Mouse (Mus musculus) embryonic facial prominence, embryonic 15.5 days (tissue): ENCODE results near the gene Dok5. TPM values are rescaled to one million over a fixed set of nuclear protein-coding genes. Genes with fewer than 3 reads are reported as not detected.

Experiments
- ATAC-seq: fragments of 200-750 bp; cut with Nextera tagmentation; 2 replicates; pipeline ENCODE4 v1.8.0; 2017; ENCODE audit warnings: low read depth, moderate TSS enrichment; ENCODE audit not compliant: insufficient number of reproducible peaks, low FRiP score, low TSS enrichment
- H3K27ac ChIP-seq: fragments of 300-500 bp; sonication (generic); replicated peaks from 2 replicates; pipeline ENCODE4 v1.5.1; 2015; ENCODE audit warnings: mild to moderate bottlenecking, inconsistent platforms
- H3K27me3 ChIP-seq: fragments of 300-500 bp; sonication (generic); 2 replicates; pipeline ENCODE4 v1.6.1; 2015; ENCODE audit warnings: inconsistent platforms
- H3K36me3 ChIP-seq: fragments of 300-500 bp; sonication (generic); 2 replicates; pipeline ENCODE4 v1.6.1; 2015; ENCODE audit warnings: mild to moderate bottlenecking, inconsistent platforms
- H3K4me1 ChIP-seq: fragments of 300-500 bp; sonication (generic); 2 replicates; pipeline ENCODE4 v1.6.1; 2015; ENCODE audit warnings: inconsistent platforms
- H3K4me2 ChIP-seq: fragments of 300-500 bp; sonication (generic); replicated peaks from 2 replicates; pipeline ENCODE4 v1.6.1; 2015; ENCODE audit warnings: mild to moderate bottlenecking, inconsistent platforms
- H3K4me3 ChIP-seq: fragments of 300-500 bp; sonication (generic); replicated peaks from 2 replicates; pipeline ENCODE4 v1.5.1; 2015; ENCODE audit warnings: mild to moderate bottlenecking, inconsistent platforms
- H3K9ac ChIP-seq: fragments of 300-500 bp; sonication (generic); 2 replicates; pipeline ENCODE4 v1.6.1; 2015; ENCODE audit warnings: inconsistent platforms
- H3K9me3 ChIP-seq: fragments of 300-500 bp; sonication (generic); replicated peaks from 2 replicates; pipeline ENCODE4 v1.6.1; 2016; ENCODE audit warnings: inconsistent platforms
- WGBS: fragments of 180-500 bp; shearing (Covaris S2); methylation state at CpG from one replicate; pipeline ENCODE4 v1.1.7; 2015; 5-methylcytosine and 5-hydroxymethylcytosine counted together
- polyA plus RNA-seq: library from polyadenylated mRNA; unstranded; fragments of >200 nt; fragmentation: Nextera tagmentation; extraction: Ambion mirVana; gene quantifications from 2 replicates; pipeline ENCODE4 v1.2.1, GENCODE M21; 2015

Dok5 gene
- polyA plus RNA-seq, 1 experiment from 2014 or later = 12.3 TPM

- H3K27me3 ChIP-seq = no peaks in the 10 kb centered on the region
- no peak for ATAC-seq
These were observed 37.1 kb downstream of the Dok5 start for GRCm38 (mm10) chr2:170768699-170769098.

GRCm38 (mm10) chr2:170771555-170771954 is 39.9 kb downstream of the Dok5 start:
- Histone ChIP-seq H3K27me3 (no peaks in the 10 kb centered on the region), H3K9me3 (no peaks in the 10 kb centered on the region), H3K4me2 (no peak overlapping the region), H3K9ac (no peak overlapping the region), H3K36me3 (no peaks in the 10 kb centered on the region), H3K4me3 (no peak overlapping the region), H3K4me1 (peaks cover 4% of the 10 kb centered on the region), H3K27ac (no peak overlapping the region)
- no peak for ATAC-seq
- 10% methylated on average over 1 of the region's 1 CpGs for WGBS

More at GRCm38 (mm10) chr2:170768699-170769098, 37.1 kb downstream of the Dok5 start:
- H3K27ac ChIP-seq = no peak overlapping the region
- no peak overlapping the region for H3K4me2 ChIP-seq
- peaks cover 4% of the 10 kb centered on the region for H3K4me1 ChIP-seq
- no peak overlapping the region for H3K9ac ChIP-seq
- no peak overlapping the region for H3K4me3 ChIP-seq
- WGBS = 84% methylated on average over 6 of the region's 6 CpGs
- H3K36me3 ChIP-seq = no peaks in the 10 kb centered on the region
- H3K9me3 ChIP-seq = no peaks in the 10 kb centered on the region

GRCm38 (mm10) chr2:170772126-170772884 is 40.7 kb downstream of the Dok5 start:
- H3K4me3 ChIP-seq = peak overlapping the region; percentile 21
- H3K9ac ChIP-seq = no peak overlapping the region
- ATAC-seq = no peak
- H3K4me2 ChIP-seq = peak overlapping the region; percentile 45
- no peaks in the 10 kb centered on the region for H3K9me3 ChIP-seq
- no peaks in the 10 kb centered on the region for H3K36me3 ChIP-seq
- peak overlapping the region; percentile 45 for H3K27ac ChIP-seq
- H3K27me3 ChIP-seq = no peaks in the 10 kb centered on the region
- WGBS = 3% methylated on average over 19 of the region's 19 CpGs
- H3K4me1 ChIP-seq = peaks cover 4% of the 10 kb centered on the region

- Histone ChIP-seq H3K4me3 (0 out of 2 replicates have a peak overlapping the region, but pooled peaks have one; percentile 21), H3K4me1 (peaks cover 4% of the 10 kb centered on the region), H3K27me3 (no peaks in the 10 kb centered on the region), H3K36me3 (no peaks in the 10 kb centered on the region), H3K4me2 (peak overlapping the region; percentile 45; the same call in 1 of the 2 replicates), H3K9me3 (no peaks in the 10 kb centered on the region), H3K27ac (peak overlapping the region; percentile 45; the same call in 1 of the 2 replicates), H3K9ac (no peak overlapping the region)
- no peak for ATAC-seq
- WGBS = 45% methylated on average over 8 of the region's 8 CpGs
These were observed 41.3 kb downstream of the Dok5 start for GRCm38 (mm10) chr2:170772885-170773270.

- no peaks in the 10 kb centered on the region for H3K36me3 ChIP-seq
- H3K4me3 ChIP-seq = no peak overlapping the region
- no peak overlapping the region for H3K9ac ChIP-seq
- H3K4me2 ChIP-seq = no peak overlapping the region
- no peaks in the 10 kb centered on the region for H3K27me3 ChIP-seq
- no peaks in the 10 kb centered on the region for H3K9me3 ChIP-seq
- WGBS = 87% methylated on average over 15 of the region's 15 CpGs
- peaks cover 4% of the 10 kb centered on the region for H3K4me1 ChIP-seq
- no peak overlapping the region for H3K27ac ChIP-seq
- ATAC-seq = no peak
These were observed 44.0 kb downstream of the Dok5 start for GRCm38 (mm10) chr2:170775577-170775976.

GRCm38 (mm10) chr2:170776107-170776506 is 44.5 kb downstream of the Dok5 start:
- H3K4me3 ChIP-seq = no peak overlapping the region
- no peak overlapping the region for H3K27ac ChIP-seq
- H3K9ac ChIP-seq = no peak overlapping the region
- no peak for ATAC-seq
- H3K36me3 ChIP-seq = no peaks in the 10 kb centered on the region
- no peaks in the 10 kb centered on the region for H3K9me3 ChIP-seq
- H3K27me3 ChIP-seq = no peaks in the 10 kb centered on the region
- WGBS = 84% methylated on average over 11 of the region's 11 CpGs
- no peak overlapping the region for H3K4me2 ChIP-seq
- H3K4me1 ChIP-seq = peaks cover 4% of the 10 kb centered on the region

GRCm38 (mm10) chr2:170777572-170777971 is 46.0 kb downstream of the Dok5 start:
- H3K4me1 ChIP-seq = no peaks in the 10 kb centered on the region; the same call in 1 of the 2 replicates
- no peak overlapping the region for H3K4me3 ChIP-seq
- no peaks in the 10 kb centered on the region for H3K27me3 ChIP-seq
- WGBS = 63% methylated on average over 6 of the region's 6 CpGs
- no peaks in the 10 kb centered on the region for H3K36me3 ChIP-seq
- no peak overlapping the region for H3K27ac ChIP-seq
- ATAC-seq = no peak
- no peak overlapping the region for H3K4me2 ChIP-seq
- H3K9me3 ChIP-seq = no peaks in the 10 kb centered on the region
- no peak overlapping the region for H3K9ac ChIP-seq

- Histone ChIP-seq H3K4me3 (no peak overlapping the region), H3K27ac (no peak overlapping the region), H3K36me3 (no peaks in the 10 kb centered on the region), H3K9ac (no peak overlapping the region), H3K27me3 (no peaks in the 10 kb centered on the region), H3K9me3 (no peaks in the 10 kb centered on the region), H3K4me1 (no peaks in the 10 kb centered on the region), H3K4me2 (no peak overlapping the region)
- ATAC-seq = no peak
- WGBS = 73% methylated on average over 11 of the region's 11 CpGs
These were observed 48.6 kb downstream of the Dok5 start for GRCm38 (mm10) chr2:170780010-170780750.

- Histone ChIP-seq H3K4me1 (no peaks in the 10 kb centered on the region), H3K9me3 (no peaks in the 10 kb centered on the region), H3K9ac (no peak overlapping the region), H3K27ac (no peak overlapping the region), H3K4me3 (no peak overlapping the region), H3K36me3 (no peaks in the 10 kb centered on the region), H3K27me3 (no peaks in the 10 kb centered on the region), H3K4me2 (no peak overlapping the region)
- no peak for ATAC-seq
- 94% methylated on average over 10 of the region's 10 CpGs for WGBS
These were observed 56.5 kb downstream of the Dok5 start for GRCm38 (mm10) chr2:170788101-170788500.

- Histone ChIP-seq H3K4me2 (no peak overlapping the region), H3K27me3 (no peaks in the 10 kb centered on the region), H3K9me3 (no peaks in the 10 kb centered on the region), H3K27ac (no peak overlapping the region), H3K4me1 (no peaks in the 10 kb centered on the region), H3K36me3 (no peaks in the 10 kb centered on the region), H3K9ac (no peak overlapping the region), H3K4me3 (no peak overlapping the region)
- 21% methylated on average over 8 of the region's 8 CpGs for WGBS
- no peak for ATAC-seq
These were observed 59.9 kb downstream of the Dok5 start for GRCm38 (mm10) chr2:170791332-170792017.

- WGBS = 82% methylated on average over 3 of the region's 3 CpGs
- no peak overlapping the region for H3K4me3 ChIP-seq
- H3K27me3 ChIP-seq = no peaks in the 10 kb centered on the region
- H3K36me3 ChIP-seq = no peaks in the 10 kb centered on the region
- no peak overlapping the region for H3K27ac ChIP-seq
- no peak overlapping the region for H3K4me2 ChIP-seq
- 0 out of 2 replicates have a peak, but pooled peaks cover 5% of the 10 kb centered on the region for H3K9me3 ChIP-seq
- no peaks in the 10 kb centered on the region for H3K4me1 ChIP-seq
- no peak for ATAC-seq
- no peak overlapping the region for H3K9ac ChIP-seq
These were observed 63.6 kb downstream of the Dok5 start for GRCm38 (mm10) chr2:170795242-170795641.
